Mouse (Mus musculus): ENCODE measurements around the gene Fam234a.
"Not testable (repeated sequence)": the region's sequence is repeated elsewhere in the genome, so short reads cannot be mapped to it uniquely, and the experiment has no call there.

Gene Fam234a

DNA sequence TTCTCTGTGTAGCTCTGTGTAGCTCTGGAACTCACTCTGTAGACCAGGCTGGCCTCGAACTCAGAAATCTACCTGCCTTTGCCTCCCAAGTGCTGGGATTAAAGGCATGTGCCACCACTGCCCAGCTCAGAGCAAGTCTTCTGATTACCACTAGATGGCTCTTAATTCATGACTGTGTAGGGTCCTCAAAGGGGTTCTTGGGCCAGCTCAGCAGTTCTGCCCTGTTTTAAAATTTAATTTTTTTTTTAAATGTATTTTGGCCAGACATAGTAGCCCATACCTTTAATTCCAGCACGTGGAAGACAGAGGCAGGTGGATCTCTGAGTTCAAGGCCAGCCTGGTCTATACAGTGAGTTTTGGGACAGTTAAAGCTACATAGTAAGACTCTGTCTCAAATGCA lies 68.8 kb downstream of the Fam234a start:
- not testable (repeated sequence) for DNase-seq (ENCODE audit: low read depth, low spot score)

DNA sequence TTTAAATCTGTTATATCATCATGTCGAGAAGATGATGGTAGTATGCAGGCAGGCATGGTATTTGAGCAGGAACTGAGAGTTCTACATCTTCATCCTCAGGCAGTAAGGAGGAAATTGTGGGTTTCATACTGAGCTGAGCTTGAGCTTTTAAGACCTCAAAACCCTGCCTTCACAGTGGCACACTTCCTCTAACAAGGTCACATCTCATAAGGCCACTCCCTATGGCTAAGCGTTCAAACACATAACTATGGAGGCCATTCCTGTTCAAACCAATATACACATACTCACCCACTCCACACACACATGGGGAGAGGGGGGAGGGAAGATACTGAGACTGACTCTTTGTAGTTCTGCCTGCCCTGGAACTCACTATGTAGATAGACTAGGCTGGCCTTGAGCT lies 76.0 kb downstream of the Fam234a start:
- no peak for DNase-seq (ENCODE audit: low read depth, low spot score)

DNA sequence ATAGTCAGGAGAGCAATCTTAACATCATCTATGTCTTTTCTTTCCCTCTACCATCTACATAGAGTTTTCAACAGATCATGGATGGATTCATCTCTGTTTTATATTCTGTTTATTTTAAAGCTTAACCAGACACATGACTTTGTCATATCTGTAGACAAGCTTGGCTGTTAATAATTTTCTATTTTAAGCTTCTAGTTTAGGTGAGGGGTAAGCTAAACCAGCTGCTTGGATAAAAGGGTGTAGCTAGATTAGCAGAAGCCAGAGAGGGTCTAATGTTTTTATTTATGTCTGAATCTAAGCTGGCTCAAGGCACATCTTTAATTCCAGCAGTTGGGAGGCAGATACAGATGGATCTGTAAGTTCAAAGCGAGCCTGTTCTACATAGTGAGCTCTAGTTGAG lies 81.3 kb downstream of the Fam234a start:
- DNase-seq (ENCODE audit: low read depth, low spot score) = no peak

Measured in WW6 (cell line).